Mouse (Mus musculus) spleen, postnatal 10 days (tissue): ENCODE data around the gene Tnfrsf14.

ENCODE experiments used
- DNase-seq, 2 experiments: peaks; one replicate each; pipeline ENCODE4 v3.0.0; 2021 to 2022; ENCODE audit warnings: low spot score in 2 of 2

Tnfrsf14 gene

GRCm38 (mm10) chr4:154916662-154917061 is 11.7 kb downstream of the Tnfrsf14 start:
- DNase-seq, result no peak

- no peak for DNase-seq
These were observed 13.1 kb downstream of the Tnfrsf14 start for GRCm38 (mm10) chr4:154915286-154915685.

GRCm38 (mm10) chr4:154914707-154915106 is 13.7 kb downstream of the Tnfrsf14 start:
- DNase-seq, result no peak

GRCm38 (mm10) chr4:154914252-154914651 is 14.1 kb downstream of the Tnfrsf14 start:
- no peak for DNase-seq

- DNase-seq, result no peak
These were observed 14.5 kb downstream of the Tnfrsf14 start for GRCm38 (mm10) chr4:154913845-154914244.

GRCm38 (mm10) chr4:154911644-154912043 is 16.7 kb downstream of the Tnfrsf14 start:
- DNase-seq, result peak; percentile 60 to 66

- peak; percentile 61 to 70 for DNase-seq
These were observed 17.5 kb downstream of the Tnfrsf14 start for GRCm38 (mm10) chr4:154910606-154911522.

GRCm38 (mm10) chr4:154908490-154908889 is 19.9 kb downstream of the Tnfrsf14 start:
- no peak for DNase-seq

GRCm38 (mm10) chr4:154907833-154908232 is 20.5 kb downstream of the Tnfrsf14 start:
- DNase-seq, result peak; percentile 66 to 90

GRCm38 (mm10) chr4:154904185-154905071 is 23.9 kb downstream of the Tnfrsf14 start:
- DNase-seq, result peak; percentile 75 to 89

GRCm38 (mm10) chr4:154902371-154902770 is 26.0 kb downstream of the Tnfrsf14 start:
- DNase-seq, result no peak

- peak in 1 of 2 experiments; percentile 77 for DNase-seq
These were observed 29.6 kb downstream of the Tnfrsf14 start, which contains the start of gene Fam213b for GRCm38 (mm10) chr4:154898506-154899446. TSS of gene Fam213b (minus strand) at chr4:154899135.

GRCm38 (mm10) chr4:154897676-154898465 is 30.5 kb downstream of the Tnfrsf14 start:
- DNase-seq, result peak in 1 of 2 experiments; percentile 15

GRCm38 (mm10) chr4:154895549-154895948 is 32.8 kb downstream of the Tnfrsf14 start:
- DNase-seq, result no peak

- no peak for DNase-seq
These were observed 37.5 kb downstream of the Tnfrsf14 start for GRCm38 (mm10) chr4:154890887-154891286.

GRCm38 (mm10) chr4:154887593-154888250 is 40.6 kb downstream of the Tnfrsf14 start:
- DNase-seq, result no peak

GRCm38 (mm10) chr4:154886876-154887592 is 41.3 kb downstream of the Tnfrsf14 start:
- DNase-seq, result no peak

- no peak for DNase-seq
These were observed 42.9 kb downstream of the Tnfrsf14 start for GRCm38 (mm10) chr4:154885416-154885815.
